Mouse (Mus musculus): ENCODE results near the gene Sema4f.

- TF ChIP-seq CTCF (IDR thresholded peaks at IDR 0.05), result peak; percentile 42
- TF ChIP-seq EP300 (IDR thresholded peaks at IDR 0.05), result no peak
These were observed 14.6 kb downstream of the Sema4f start for GRCm38 (mm10) chr6:82925005-82925404.

Measured in lung, postnatal 0 days (tissue).